Mouse (Mus musculus) adrenal gland, postnatal 36 days (tissue): ENCODE measurements around the gene Zcwpw1. TPM values are rescaled to one million over a fixed set of nuclear protein-coding genes. Genes with fewer than 3 reads are reported as not detected.
A peak's percentile ranks its signal among the peaks of the same experiment; 100 is the strongest.

Source experiments
- DNase-seq, 2 experiments: peaks; one replicate each; pipeline ENCODE4 v3.0.0; 2021; ENCODE audit warnings: mixed read lengths in 1 of 2
- total RNA-seq, 2 experiments: library from RNA; stranded (reverse); gene quantifications; 2 replicates each; pipeline ENCODE4 v1.2.3; 2021

Gene Zcwpw1
- total RNA-seq, 2 experiments from 2014 or later = 2.3 to 3.0 TPM

- DNase-seq = no peak
Measured at GRCm38 (mm10) chr5:137755425-137755824, 32.2 kb upstream of the Zcwpw1 start.

DNA sequence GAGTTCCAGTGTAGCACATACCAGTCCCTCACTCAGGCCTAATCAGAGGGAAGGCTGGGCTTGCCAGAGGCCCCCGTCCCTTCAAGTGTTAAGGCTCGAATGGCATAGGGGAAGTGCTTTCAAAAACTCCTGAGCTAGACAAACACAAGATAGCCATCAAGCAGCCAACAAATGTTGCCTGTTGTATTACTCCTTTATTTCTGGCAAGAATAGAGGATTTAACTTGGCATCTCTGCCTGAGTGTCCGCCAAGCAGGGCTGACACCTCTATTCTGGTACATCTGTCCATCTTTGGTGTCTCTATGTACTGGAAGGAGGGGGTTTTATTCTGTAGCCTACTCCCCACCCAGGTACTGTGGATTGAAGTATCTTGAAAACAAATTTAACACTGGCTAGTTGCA lies 31.5 kb upstream of the Zcwpw1 start:
- DNase-seq = no peak

GRCm38 (mm10) chr5:137756882-137757661 lies 30.5 kb upstream of the Zcwpw1 start:
- peak; percentile 87 to 88 for DNase-seq

- DNase-seq = no peak
Measured at GRCm38 (mm10) chr5:137757887-137758286, 29.7 kb upstream of the Zcwpw1 start.

GRCm38 (mm10) chr5:137758921-137759534 lies 28.6 kb upstream of the Zcwpw1 start:
- DNase-seq = no peak

GRCm38 (mm10) chr5:137759971-137760412 lies 27.6 kb upstream of the Zcwpw1 start:
- peak; percentile 88 to 90 for DNase-seq

- DNase-seq = no peak
Measured at GRCm38 (mm10) chr5:137764609-137765340, 22.8 kb upstream of the Zcwpw1 start.

DNA sequence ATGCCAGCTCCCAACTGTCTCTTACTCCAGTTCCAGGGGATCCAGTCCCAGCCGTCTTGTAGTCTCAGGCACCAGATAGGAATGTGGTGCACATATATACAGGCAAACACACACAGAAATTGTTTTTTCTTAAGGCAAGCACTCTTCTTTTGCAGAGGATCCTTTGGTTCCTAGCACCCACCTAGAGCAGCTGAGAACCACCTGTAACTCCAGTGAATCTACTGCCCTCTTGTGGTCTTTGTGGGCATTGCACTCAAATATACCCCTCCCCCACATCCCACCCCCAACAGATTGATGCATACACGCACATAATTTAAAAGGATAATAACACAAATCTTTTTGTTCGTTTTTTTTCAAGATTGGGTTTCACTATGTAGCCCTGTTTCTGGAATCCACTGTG lies 21.3 kb upstream of the Zcwpw1 start:
- DNase-seq = no peak

DNA sequence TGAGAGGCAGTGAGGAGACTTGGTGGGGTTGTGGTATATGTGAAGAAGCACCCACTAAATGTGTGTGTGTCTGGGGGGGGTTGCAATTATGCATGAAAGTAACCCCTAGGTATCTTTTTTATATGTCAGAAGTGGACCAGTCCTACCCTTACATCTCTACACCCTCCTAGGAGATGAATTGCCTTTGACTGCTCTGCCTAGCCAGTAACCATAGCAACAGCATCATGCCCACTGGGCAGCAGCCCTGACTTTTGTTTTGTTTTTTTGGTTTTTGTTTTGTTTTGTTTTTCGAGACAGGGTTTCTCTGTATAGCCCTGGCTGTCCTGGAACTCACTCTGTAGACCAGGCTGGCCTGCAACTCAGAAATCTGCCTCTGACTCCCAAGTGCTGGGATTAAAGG lies 19.1 kb upstream of the Zcwpw1 start:
- no peak for DNase-seq

DNA sequence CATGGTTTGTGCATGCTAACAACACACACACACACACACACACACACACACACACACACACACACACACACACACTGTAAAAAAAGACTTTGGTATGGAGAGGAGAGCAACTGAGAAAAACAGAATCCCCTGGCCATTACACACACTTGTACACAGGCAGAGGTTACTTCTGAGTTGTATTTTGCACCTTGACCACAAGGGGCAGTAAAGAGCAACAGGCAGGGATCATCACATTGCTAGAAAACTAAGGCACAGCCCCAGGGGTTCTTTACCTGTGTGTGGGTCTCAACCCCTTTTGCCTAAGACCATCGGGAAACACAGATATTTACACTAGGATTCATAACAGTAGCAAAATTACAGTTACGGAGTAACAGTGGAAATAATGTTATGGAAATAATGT lies 16.9 kb upstream of the Zcwpw1 start:
- DNase-seq = peak in 1 of 2 experiments; percentile 55

DNA sequence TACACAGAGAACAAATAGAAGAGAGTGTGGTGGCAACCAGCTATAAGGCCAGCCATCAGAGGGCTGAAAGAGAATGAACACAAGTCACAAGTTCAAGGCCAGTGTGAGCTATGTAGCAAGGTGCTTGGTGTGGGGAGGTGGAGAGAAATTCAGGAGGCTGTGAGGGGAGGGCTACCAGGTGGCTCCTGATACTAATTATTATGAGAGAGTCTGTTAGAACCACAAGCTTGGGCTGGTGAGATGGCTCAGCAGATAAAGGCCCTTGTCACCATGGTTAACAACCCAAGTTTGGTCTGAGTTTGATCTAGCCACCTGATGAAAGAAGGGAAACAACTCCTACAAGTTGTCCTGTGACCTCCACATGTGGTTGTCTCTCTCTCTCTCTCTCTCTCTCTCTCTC lies 14.8 kb upstream of the Zcwpw1 start:
- no peak for DNase-seq

DNA sequence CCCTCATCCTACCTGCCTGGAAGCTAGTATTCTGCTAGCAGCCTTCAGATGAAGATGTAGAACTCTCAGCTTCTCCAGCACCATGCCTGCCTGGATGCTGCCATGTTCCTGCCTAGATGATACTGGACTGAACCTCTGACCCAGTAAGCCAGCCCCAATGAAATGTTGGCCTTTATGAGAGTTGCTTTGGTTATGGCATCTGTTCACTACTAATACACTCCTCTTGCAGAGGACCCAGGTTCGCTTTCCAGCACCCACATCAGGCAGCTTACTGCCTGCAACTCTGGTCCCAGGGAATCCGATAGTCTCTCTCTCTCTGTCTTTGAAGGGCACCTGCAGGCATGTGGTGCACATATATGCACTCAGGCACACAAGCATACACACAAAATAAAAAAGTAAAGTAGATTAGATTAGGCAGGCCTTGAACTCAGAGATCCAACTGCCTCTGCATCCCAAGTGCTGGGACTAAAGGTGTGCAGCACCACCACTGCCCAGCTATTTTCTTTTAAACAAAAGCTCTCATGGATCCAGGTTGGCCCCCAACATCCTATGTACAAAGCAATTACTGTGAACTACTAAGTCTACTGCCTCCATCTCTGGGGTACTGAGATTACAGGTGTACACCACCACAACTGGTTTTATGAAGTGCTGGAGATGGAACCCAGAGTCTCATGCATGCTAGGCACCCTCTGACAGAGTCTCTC lies 11.9 kb upstream of the Zcwpw1 start:
- DNase-seq = no peak

DNA sequence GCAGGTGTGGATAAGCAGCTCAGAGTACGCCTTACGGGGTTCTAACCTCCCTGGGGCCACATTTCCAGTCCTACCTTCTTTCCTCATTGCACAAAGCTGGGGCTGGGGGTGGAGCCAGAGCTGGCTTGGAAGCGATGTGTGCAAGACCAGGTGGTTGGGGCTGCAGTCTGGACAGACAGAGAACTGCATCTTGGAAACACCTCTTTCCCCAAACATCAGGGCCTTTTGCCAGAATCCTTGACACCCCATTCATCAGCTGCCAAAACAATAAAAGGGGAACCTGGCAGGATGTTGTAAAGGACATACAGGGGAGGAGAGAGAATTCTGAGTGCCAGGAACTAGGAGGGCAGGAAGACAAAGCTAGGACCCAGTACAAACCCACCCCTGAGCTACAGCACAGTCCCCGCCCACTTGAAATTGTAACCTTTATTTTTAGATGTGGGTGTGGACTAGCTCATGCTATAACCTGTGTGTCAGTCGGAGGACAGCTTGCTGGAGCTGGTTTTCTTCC lies 11.1 kb upstream of the Zcwpw1 start:
- peak in 1 of 2 experiments; percentile 60 for DNase-seq

DNA sequence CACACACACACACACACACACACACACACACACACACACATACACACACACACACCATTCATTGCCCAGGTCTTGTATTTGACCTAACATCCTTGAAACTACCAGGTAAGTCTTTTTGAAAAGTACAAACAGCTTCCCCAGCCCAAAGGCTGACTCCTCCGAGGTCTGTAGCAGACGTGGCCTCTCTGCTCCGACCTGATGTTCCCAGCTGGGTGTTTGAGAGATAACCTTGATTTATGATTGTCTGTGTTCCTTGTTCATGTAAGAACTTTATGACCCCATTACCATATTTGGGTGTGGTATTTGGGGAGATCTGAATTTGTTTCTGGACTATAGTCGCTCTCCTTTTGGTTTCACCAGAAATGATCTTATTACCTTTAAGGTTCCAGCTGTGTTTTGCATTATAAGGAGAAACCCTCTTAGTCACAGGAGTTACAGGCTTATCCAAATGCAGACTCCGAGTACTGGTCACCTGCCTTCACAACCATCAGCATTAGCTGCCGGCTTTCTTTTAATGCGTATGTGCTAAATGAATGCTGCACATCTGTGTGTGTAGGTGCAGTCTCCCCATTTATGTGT lies 10.2 kb upstream of the Zcwpw1 start:
- no peak for DNase-seq

GRCm38 (mm10) chr5:137778635-137779034 lies 9.0 kb upstream of the Zcwpw1 start, which contains the start of gene Ppp1r35:
Gene Ppp1r35, plus strand, starts transcription at chr5:137778849.
- DNase-seq = peak; percentile 96 to 97

- peak; percentile 72 to 74 for DNase-seq
Measured at GRCm38 (mm10) chr5:137779053-137779933, 8.3 kb upstream of the Zcwpw1 start.

DNA sequence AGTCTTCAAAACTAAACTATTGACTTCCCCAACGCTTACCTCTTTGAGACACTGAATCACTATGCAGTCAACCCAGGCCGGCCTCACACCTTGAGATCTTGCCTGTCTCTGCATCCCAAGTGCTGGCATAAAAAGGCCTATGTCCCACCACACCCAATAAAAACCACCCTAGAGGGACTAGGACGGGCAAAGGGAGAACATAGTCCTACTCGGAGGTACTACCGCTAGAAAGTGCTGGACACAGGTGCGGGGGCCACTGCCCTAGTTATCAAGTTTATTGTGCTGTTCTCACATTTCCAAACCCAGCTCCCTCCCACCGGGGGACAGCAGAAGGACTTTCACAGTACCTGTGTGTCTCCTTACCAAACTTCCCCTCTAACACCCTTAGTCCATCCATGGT lies 5.9 kb upstream of the Zcwpw1 start:
- DNase-seq = no peak

DNA sequence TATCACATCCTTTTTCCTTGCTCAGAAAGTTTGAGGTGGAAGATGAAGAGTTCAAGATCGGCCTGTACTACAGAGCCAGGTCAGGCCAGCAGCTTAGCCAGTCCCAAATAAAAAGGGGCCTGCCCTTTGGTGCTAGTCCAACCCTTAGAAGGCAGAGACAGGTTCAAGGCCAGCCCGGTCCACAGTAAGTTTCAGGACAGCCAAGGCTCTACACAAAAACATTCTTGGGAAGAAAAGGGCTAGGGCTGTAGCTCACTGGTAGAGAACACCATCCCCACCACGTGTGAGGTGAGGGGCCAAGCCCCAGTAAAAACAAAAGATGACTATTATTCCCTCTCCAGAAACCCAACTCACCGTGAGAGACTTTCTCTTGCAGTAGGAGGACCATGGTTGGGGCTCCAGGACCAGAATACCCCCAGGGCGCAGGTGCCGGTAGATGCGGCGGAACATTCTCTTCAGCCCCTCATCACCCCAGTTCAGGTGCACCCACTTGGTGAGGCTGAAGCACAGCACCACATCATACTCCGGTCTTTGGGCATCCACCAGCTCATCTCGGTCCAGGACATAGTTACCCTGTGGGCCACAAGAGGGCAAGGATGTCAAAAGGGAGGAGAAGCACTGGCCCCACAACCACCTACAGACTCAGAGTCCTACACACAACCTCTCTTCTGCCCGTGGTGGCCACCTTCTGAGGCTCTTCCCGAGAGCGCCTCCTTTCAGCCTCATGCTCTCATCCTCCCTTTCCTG lies 4.6 kb upstream of the Zcwpw1 start:
- DNase-seq = peak in 1 of 2 experiments; percentile 24

- DNase-seq = no peak
Measured at GRCm38 (mm10) chr5:137783901-137784540, 3.6 kb upstream of the Zcwpw1 start.
